Mouse (Mus musculus): ENCODE results near the gene Mt2.

- TF ChIP-seq POLR2A (IDR thresholded peaks at IDR 0.05; ENCODE audit: control insufficient read depth, extremely low read depth, insufficient read depth, low read length, poor library complexity) (no peak), CTCF (IDR thresholded peaks at IDR 0.05; ENCODE audit: borderline replicate concordance, control insufficient read depth, extremely low read depth, insufficient read depth, low read length, poor library complexity) (no peak)
These were observed 21.5 kb upstream of the Mt2 start for GRCm38 (mm10) chr8:94150925-94151324.

Measured in thymus, adult 2 months (tissue).